10 mouse cellular contexts compared by ENCODE assay signal in genomic region chr11:99364412-99364811, GRCm38 (mm10). TPM values are rescaled to one million over a fixed set of nuclear protein-coding genes. Genes with fewer than 3 reads are reported as not detected.
DNase-seq lines count a peak whose midpoint lies in the region; ATAC-seq lines count a peak whose summit lies in the region.
"Had no signal": no experiment of that assay in that cellular context is flagged by ENCODE, and none has a peak within 500 bp of the region (broad histone marks: within the 10 kb centered on the region; RNA-seq: fewer than 3 reads in every experiment).

No protein-coding gene starts in this region.

- ATAC-seq in erythroid progenitor cell, adult 5-6 weeks (replicated peaks; ENCODE audit: low FRiP score, poor library complexity, severe bottlenecking): no peak

- intact Hi-C loops in heart, postnatal 10 days (cut with DNase I): loop anchor here (1.0 kb wide), 1 partner anchor 53 kb away; no protein-coding TSS in a partner anchor
- intact Hi-C loops in heart, postnatal 36 days (cut with DNase I): loop anchor here (2.0 kb wide), 1 partner anchor 54 kb away; no protein-coding TSS in a partner anchor

- DNase-seq in heart, postnatal 10 days: peak; percentile 21 to 54
- DNase-seq in heart, postnatal 36 days: no peak
- peak; percentile 5 for DNase-seq in thymus, postnatal 25 days
- DNase-seq in thymus, postnatal 36 days: no peak
- peak; percentile 44 for DNase-seq in cerebellum, adult 9-10 months
- peak; percentile 27 for DNase-seq in layer of hippocampus, adult 9-11 months
- DNase-seq in right cerebral cortex, adult 2 months (ENCODE audit: low spot score in 2 of 2): peak; percentile 56 to 62

RNA-seq across cellular contexts. Expression of gene Krt28, which starts 10.3 kb away (rescaled TPM):
- not detected for total RNA-seq in heart, postnatal 10 days (2021)
- not detected for total RNA-seq in heart, postnatal 36 days (2021)
- total RNA-seq in erythroid progenitor cell, adult 5-6 weeks (2015; ENCODE audit: low replicate concordance): not detected in 2 replicates
- not detected in 2 replicates for total RNA-seq in erythroid progenitor cell, adult 5-6 weeks (2017; ENCODE audit: low replicate concordance)
- total RNA-seq: neutrophil, adult 5-6 weeks had no signal

RNA-seq across cellular contexts. Expression of gene Krt27, which starts 13.5 kb away (rescaled TPM):
- total RNA-seq in heart, postnatal 10 days (2021): not detected
- not detected for total RNA-seq in heart, postnatal 36 days (2021)
- total RNA-seq in erythroid progenitor cell, adult 5-6 weeks (2015; ENCODE audit: low replicate concordance): not detected in 2 replicates
- total RNA-seq in erythroid progenitor cell, adult 5-6 weeks (2017; ENCODE audit: low replicate concordance): not detected in 2 replicates
- total RNA-seq: layer of hippocampus, postnatal 14 days; neutrophil, adult 5-6 weeks had no signal

RNA-seq across cellular contexts. Expression of gene Krt10, which starts 24.8 kb away (rescaled TPM):
- 1 to 10 TPM; 6.8 to 9.7 TPM for total RNA-seq in heart, postnatal 10 days (2021)
- total RNA-seq in heart, postnatal 36 days (2021): 1 to 10 TPM; 3.4 to 3.7 TPM
- total RNA-seq in erythroid progenitor cell, adult 5-6 weeks (2015; ENCODE audit: low replicate concordance): not detected in 2 replicates
- total RNA-seq in erythroid progenitor cell, adult 5-6 weeks (2017; ENCODE audit: low replicate concordance): 5.9 TPM in 1 of 2 replicates, not detected in the other

RNA-seq across cellular contexts. Expression of gene Krt26, which starts 26.6 kb away (rescaled TPM):
- not detected for total RNA-seq in heart, postnatal 10 days (2021)
- total RNA-seq in heart, postnatal 36 days (2021): not detected
- total RNA-seq in erythroid progenitor cell, adult 5-6 weeks (2015; ENCODE audit: low replicate concordance): not detected in 2 replicates
- 0.68 TPM in 1 of 2 replicates, not detected in the other for total RNA-seq in erythroid progenitor cell, adult 5-6 weeks (2017; ENCODE audit: low replicate concordance)
- total RNA-seq: neutrophil, adult 5-6 weeks had no signal

RNA-seq across cellular contexts. Expression of gene Krt25, which starts 41.7 kb away (rescaled TPM):
- total RNA-seq in heart, postnatal 10 days (2021): not detected
- not detected for total RNA-seq in heart, postnatal 36 days (2021)
- not detected in 2 replicates for total RNA-seq in erythroid progenitor cell, adult 5-6 weeks (2015; ENCODE audit: low replicate concordance)
- total RNA-seq in erythroid progenitor cell, adult 5-6 weeks (2017; ENCODE audit: low replicate concordance): not detected in 2 replicates
- total RNA-seq: layer of hippocampus, postnatal 14 days; neutrophil, adult 5-6 weeks had no signal

Comparison
In these comparisons a context has a peak if more than half of its experiments do, and no peak if none do; other contexts are left out.
1. DNase-seq: peak in heart, postnatal 10 days (2 of 2), thymus, postnatal 25 days (single experiment), cerebellum, adult 9-10 months (single experiment), layer of hippocampus, adult 9-11 months (single experiment) and right cerebral cortex, adult 2 months (2 of 2); none in heart, postnatal 36 days (0 of 2) and thymus, postnatal 36 days (0 of 2).